Mouse (Mus musculus): ENCODE measurements at regions not wholly inside any gene's neighbourhood (a gene's known extent, or its start where the extent isn't known, plus 50 kb on each side); places are given as distances from the start of the nearest gene placed in this dataset.

- Histone ChIP-seq H3K4me1 (no peaks in the 10 kb centered on the region), H3K4me3 (peak overlapping the region; percentile 33; the same call in 1 of the 2 replicates), H3K27ac (no peak overlapping the region), H3K36me3 (no peaks in the 10 kb centered on the region), H3K9me3 (no peaks in the 10 kb centered on the region), H3K27me3 (ENCODE audit: insufficient read depth, poor library complexity, severe bottlenecking) (no peaks in the 10 kb centered on the region)
- WGBS: 57% methylated on average over 12 of the region's 12 CpGs
- no peak for DNase-seq (ENCODE audit: low spot score)
These were observed 398.0 kb downstream of the Prim2 start for GRCm38 (mm10) chr1:33271437-33272145.

DNA sequence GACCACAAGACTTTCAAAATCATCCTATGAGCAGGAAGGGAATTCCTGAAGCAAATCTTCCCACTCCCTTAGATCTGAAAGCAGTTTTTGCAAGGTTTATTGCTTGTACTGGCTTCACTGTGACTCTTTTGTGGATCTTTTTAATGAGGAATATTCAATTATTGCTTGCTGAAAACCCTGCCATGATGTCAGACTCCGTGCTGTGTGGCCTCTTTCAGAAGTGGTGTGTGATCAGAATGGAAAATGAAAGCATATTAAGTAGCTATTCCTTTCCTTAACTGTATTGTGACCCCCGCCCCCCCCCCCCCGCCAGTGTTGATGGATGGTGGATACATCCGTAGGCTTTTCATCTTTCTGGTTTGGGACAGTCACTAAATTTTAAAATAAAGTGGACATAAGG lies 400.4 kb downstream of the Prim2 start:
- no peaks in the 10 kb centered on the region for H3K27me3 ChIP-seq (ENCODE audit: insufficient read depth, poor library complexity, severe bottlenecking)
- WGBS: 83% methylated on average over 4 of the region's 4 CpGs
- no peak overlapping the region for H3K4me3 ChIP-seq
- no peaks in the 10 kb centered on the region for H3K4me1 ChIP-seq
- H3K36me3 ChIP-seq: no peaks in the 10 kb centered on the region
- DNase-seq (ENCODE audit: low spot score): no peak
- no peak overlapping the region for H3K27ac ChIP-seq
- H3K9me3 ChIP-seq: no peaks in the 10 kb centered on the region

- no peak overlapping the region for H3K4me3 ChIP-seq
- no peak for DNase-seq (ENCODE audit: low spot score)
- no peaks in the 10 kb centered on the region for H3K36me3 ChIP-seq
- no peaks in the 10 kb centered on the region for H3K9me3 ChIP-seq
- no peaks in the 10 kb centered on the region for H3K4me1 ChIP-seq
- no peaks in the 10 kb centered on the region for H3K27me3 ChIP-seq (ENCODE audit: insufficient read depth, poor library complexity, severe bottlenecking)
- 80% methylated on average over 5 of the region's 5 CpGs for WGBS
- H3K27ac ChIP-seq: no peak overlapping the region
These were observed 403.7 kb downstream of the Prim2 start for GRCm38 (mm10) chr1:33265731-33266415.

GRCm38 (mm10) chr1:33249474-33249873 lies 420.1 kb downstream of the Prim2 start:
- H3K4me1 ChIP-seq: no peaks in the 10 kb centered on the region
- H3K27ac ChIP-seq: no peak overlapping the region
- no peaks in the 10 kb centered on the region for H3K27me3 ChIP-seq (ENCODE audit: insufficient read depth, poor library complexity, severe bottlenecking)
- H3K36me3 ChIP-seq: no peaks in the 10 kb centered on the region
- WGBS: 76% methylated on average over 5 of the region's 5 CpGs
- H3K4me3 ChIP-seq: no peak overlapping the region
- H3K9me3 ChIP-seq: no peaks in the 10 kb centered on the region
- no peak for DNase-seq (ENCODE audit: low spot score)

GRCm38 (mm10) chr1:33247076-33247475 lies 422.5 kb downstream of the Prim2 start:
- no peak for DNase-seq (ENCODE audit: low spot score)
- no peak overlapping the region for H3K27ac ChIP-seq
- no peak overlapping the region for H3K4me3 ChIP-seq
- no peaks in the 10 kb centered on the region for H3K27me3 ChIP-seq (ENCODE audit: insufficient read depth, poor library complexity, severe bottlenecking)
- no peaks in the 10 kb centered on the region for H3K9me3 ChIP-seq
- no peaks in the 10 kb centered on the region for H3K36me3 ChIP-seq
- 87% methylated on average over 6 of the region's 6 CpGs for WGBS
- no peaks in the 10 kb centered on the region for H3K4me1 ChIP-seq

DNA sequence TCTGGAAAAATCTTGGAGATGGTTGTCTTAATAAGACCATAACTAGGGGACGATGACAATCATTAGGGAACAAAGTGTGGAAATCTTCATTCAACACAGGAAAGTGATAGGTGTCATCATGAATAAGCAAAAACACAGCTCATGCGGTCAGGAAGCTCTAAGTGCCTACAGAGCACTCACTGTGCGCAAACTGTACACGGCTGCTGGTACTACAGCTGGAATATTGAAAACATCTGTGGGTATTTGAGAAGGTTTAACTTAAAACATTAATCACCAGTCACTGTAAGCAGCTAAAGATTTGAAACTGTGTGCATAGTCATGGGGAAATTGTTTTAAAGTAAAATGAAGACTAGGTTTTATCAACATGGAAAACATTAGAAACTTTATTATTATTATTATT lies 424.4 kb downstream of the Prim2 start:
- DNase-seq (ENCODE audit: low spot score): no peak
- no peaks in the 10 kb centered on the region for H3K9me3 ChIP-seq

DNA sequence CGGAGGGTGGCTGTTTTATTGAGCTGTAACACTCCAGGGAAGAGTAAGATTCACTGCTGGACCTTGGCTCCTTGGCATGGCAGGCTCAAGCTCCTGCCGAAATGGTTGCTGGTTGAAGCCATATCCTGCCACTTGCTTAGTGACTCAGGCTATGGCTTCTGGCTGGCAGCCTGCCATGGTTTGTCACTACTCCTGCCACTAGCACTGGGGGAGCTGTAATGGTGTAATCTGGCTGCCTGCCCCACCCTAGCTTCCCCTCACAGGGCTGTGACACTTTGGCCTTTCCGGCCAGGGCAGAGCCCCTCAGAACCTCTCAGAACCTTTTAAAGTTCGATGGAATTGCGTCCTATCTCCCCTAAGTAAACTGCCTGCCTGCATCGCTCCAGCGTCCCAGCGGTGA lies 424.9 kb downstream of the Prim2 start:
- no peak overlapping the region for H3K4me3 ChIP-seq
- no peak for DNase-seq (ENCODE audit: low spot score)
- no peaks in the 10 kb centered on the region for H3K9me3 ChIP-seq
- no peaks in the 10 kb centered on the region for H3K4me1 ChIP-seq
- no peak overlapping the region for H3K27ac ChIP-seq
- H3K27me3 ChIP-seq (ENCODE audit: insufficient read depth, poor library complexity, severe bottlenecking): no peaks in the 10 kb centered on the region
- no peaks in the 10 kb centered on the region for H3K36me3 ChIP-seq
- 77% methylated on average over 8 of the region's 8 CpGs for WGBS

More for the DNA sequence above, 424.4 kb downstream of the Prim2 start:
- Histone ChIP-seq H3K4me1 (no peaks in the 10 kb centered on the region), H3K4me3 (no peak overlapping the region), H3K36me3 (no peaks in the 10 kb centered on the region), H3K27me3 (ENCODE audit: insufficient read depth, poor library complexity, severe bottlenecking) (no peaks in the 10 kb centered on the region), H3K27ac (no peak overlapping the region)
- 76% methylated on average over 4 of the region's 4 CpGs for WGBS

- Histone ChIP-seq H3K27ac (no peak overlapping the region), H3K4me3 (no peak overlapping the region), H3K4me1 (no peaks in the 10 kb centered on the region), H3K27me3 (ENCODE audit: insufficient read depth, poor library complexity, severe bottlenecking) (no peaks in the 10 kb centered on the region), H3K36me3 (no peaks in the 10 kb centered on the region), H3K9me3 (no peaks in the 10 kb centered on the region)
- DNase-seq (ENCODE audit: low spot score): no peak
- 79% methylated on average over 6 of the region's 6 CpGs for WGBS
These were observed 446.6 kb downstream of the Prim2 start for GRCm38 (mm10) chr1:33222997-33223396.

GRCm38 (mm10) chr1:33214815-33215214 lies 454.8 kb downstream of the Prim2 start:
- Histone ChIP-seq H3K4me3 (no peak overlapping the region), H3K36me3 (no peaks in the 10 kb centered on the region), H3K4me1 (no peaks in the 10 kb centered on the region), H3K27ac (no peak overlapping the region), H3K27me3 (ENCODE audit: insufficient read depth, poor library complexity, severe bottlenecking) (no peaks in the 10 kb centered on the region), H3K9me3 (no peaks in the 10 kb centered on the region)
- 82% methylated on average over 5 of the region's 5 CpGs for WGBS
- no peak for DNase-seq (ENCODE audit: low spot score)

GRCm38 (mm10) chr1:33214394-33214793 lies 455.2 kb downstream of the Prim2 start:
- Histone ChIP-seq H3K36me3 (no peaks in the 10 kb centered on the region), H3K4me1 (no peaks in the 10 kb centered on the region), H3K4me3 (no peak overlapping the region), H3K9me3 (no peaks in the 10 kb centered on the region), H3K27ac (no peak overlapping the region), H3K27me3 (ENCODE audit: insufficient read depth, poor library complexity, severe bottlenecking) (no peaks in the 10 kb centered on the region)
- no peak for DNase-seq (ENCODE audit: low spot score)
- WGBS: 76% methylated on average over 1 of the region's 1 CpGs

- 53% methylated on average over 6 of the region's 6 CpGs for WGBS
- no peaks in the 10 kb centered on the region for H3K4me1 ChIP-seq
These were observed 467.9 kb downstream of the Prim2 start for GRCm38 (mm10) chr1:33201571-33202189.

DNA sequence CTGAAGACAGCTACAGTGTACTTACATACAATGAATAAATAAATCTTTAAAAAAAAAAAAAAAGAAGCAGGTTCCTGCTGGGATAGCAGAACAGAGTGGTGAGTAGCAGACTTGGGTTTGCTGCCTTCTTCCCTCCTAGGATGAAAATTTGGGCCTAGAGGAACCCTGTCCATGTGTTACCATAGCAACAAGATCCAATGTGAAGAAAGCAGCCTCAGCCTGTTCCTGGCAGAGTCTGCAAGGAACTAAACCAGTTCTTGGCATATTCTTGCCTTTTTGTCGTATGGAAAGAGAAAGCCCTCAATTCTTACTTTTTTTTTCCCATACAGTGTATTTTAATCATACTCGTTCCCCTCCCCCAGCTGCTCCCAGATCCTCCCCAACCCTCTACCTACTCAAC lies 474.5 kb downstream of the Prim2 start:
- H3K9me3 ChIP-seq: no peaks in the 10 kb centered on the region
- no peak overlapping the region for H3K27ac ChIP-seq
- no peak overlapping the region for H3K4me3 ChIP-seq
- DNase-seq (ENCODE audit: low spot score): no peak
- 81% methylated on average over 2 of the region's 2 CpGs for whole genome bisulfite sequencing
- H3K36me3 ChIP-seq: no peaks in the 10 kb centered on the region
- no peaks in the 10 kb centered on the region for H3K27me3 ChIP-seq (ENCODE audit: insufficient read depth, poor library complexity, severe bottlenecking)
- no peaks in the 10 kb centered on the region for H3K4me1 ChIP-seq

More at GRCm38 (mm10) chr1:33201571-33202189, 467.9 kb downstream of the Prim2 start:
- no peaks in the 10 kb centered on the region for H3K9me3 ChIP-seq
- H3K4me3 ChIP-seq: no peak overlapping the region
- no peak for DNase-seq (ENCODE audit: low spot score)
- no peaks in the 10 kb centered on the region for H3K27me3 ChIP-seq (ENCODE audit: insufficient read depth, poor library complexity, severe bottlenecking)
- no peaks in the 10 kb centered on the region for H3K36me3 ChIP-seq
- H3K27ac ChIP-seq: no peak overlapping the region

- no peak overlapping the region for H3K27ac ChIP-seq
- H3K27me3 ChIP-seq (ENCODE audit: insufficient read depth, poor library complexity, severe bottlenecking): no peaks in the 10 kb centered on the region
- H3K4me3 ChIP-seq: no peak overlapping the region
- 65% methylated on average over 10 of the region's 10 CpGs for WGBS
- H3K4me1 ChIP-seq: no peaks in the 10 kb centered on the region
- DNase-seq (ENCODE audit: low spot score): no peak
- H3K9me3 ChIP-seq: no peaks in the 10 kb centered on the region
- no peaks in the 10 kb centered on the region for H3K36me3 ChIP-seq
These were observed 494.8 kb downstream of the Prim2 start for GRCm38 (mm10) chr1:33174646-33175435.
